Mouse (Mus musculus) hindbrain, embryonic 16.5 days (tissue): ENCODE results near the gene Gimap5. TPM values are rescaled to one million over a fixed set of nuclear protein-coding genes. Genes with fewer than 3 reads are reported as not detected.

Source experiments
- ATAC-seq: fragments of 200-750 bp; cut with Nextera tagmentation; 2 replicates; pipeline ENCODE4 v1.8.0; 2017; ENCODE audit warnings: moderate TSS enrichment, moderate library complexity
- H3K27ac ChIP-seq: fragments of 300-500 bp; sonication (generic); 2 replicates; pipeline ENCODE4 v1.5.1; 2014; ENCODE audit warnings: low read depth, mild to moderate bottlenecking, control low read depth, low read length, moderate library complexity
- H3K27me3 ChIP-seq: fragments of 300-500 bp; sonication (generic); replicated peaks from 2 replicates; pipeline ENCODE4 v1.6.1; 2014; ENCODE audit warnings: low read length; ENCODE audit not compliant: control insufficient read depth, insufficient read depth
- H3K36me3 ChIP-seq: fragments of 300-500 bp; sonication (generic); 2 replicates; pipeline ENCODE4 v1.6.1; 2014; ENCODE audit warnings: mild to moderate bottlenecking, low read length, moderate library complexity, mixed read lengths; ENCODE audit not compliant: control insufficient read depth, insufficient read depth
- H3K4me1 ChIP-seq: fragments of 300-500 bp; sonication (generic); 2 replicates; pipeline ENCODE4 v1.6.1; 2014; ENCODE audit warnings: low read depth, low read length; ENCODE audit not compliant: control insufficient read depth, insufficient read depth
- H3K4me2 ChIP-seq: fragments of 300-500 bp; sonication (generic); 2 replicates; pipeline ENCODE4 v1.6.1; 2014; ENCODE audit warnings: mild to moderate bottlenecking, low read length, control low read depth, moderate library complexity
- H3K4me3 ChIP-seq: fragments of 300-500 bp; sonication (generic); 2 replicates; pipeline ENCODE4 v1.5.1; 2014; ENCODE audit warnings: mild to moderate bottlenecking, low read length, control low read depth, moderate library complexity
- H3K9ac ChIP-seq: fragments of 300-500 bp; sonication (generic); 2 replicates; pipeline ENCODE4 v1.6.1; 2014; ENCODE audit warnings: low read depth, mild to moderate bottlenecking, control low read depth, low read length, moderate library complexity
- H3K9me3 ChIP-seq: fragments of 300-500 bp; sonication (generic); 2 replicates; pipeline ENCODE4 v1.6.1; 2014; ENCODE audit warnings: mild to moderate bottlenecking, low read length, moderate library complexity; ENCODE audit not compliant: control insufficient read depth
- WGBS: fragments of 180-500 bp; shearing (Covaris S2); extraction: QIAGEN DNeasy Blood & Tissue Kit; methylation state at CpG from one replicate; pipeline ENCODE4 v1.1.7; 2014; 5-methylcytosine and 5-hydroxymethylcytosine counted together
- polyA plus RNA-seq: library from polyadenylated mRNA; unstranded; fragments of >200 nt; fragmentation: Nextera tagmentation; extraction: Ambion mirVana; gene quantifications from 2 replicates; pipeline ENCODE4 v1.2.1, GENCODE M21; 2015

Gimap5 gene
- polyA plus RNA-seq, 1 experiment from 2014 or later, result 1.5 TPM

DNA sequence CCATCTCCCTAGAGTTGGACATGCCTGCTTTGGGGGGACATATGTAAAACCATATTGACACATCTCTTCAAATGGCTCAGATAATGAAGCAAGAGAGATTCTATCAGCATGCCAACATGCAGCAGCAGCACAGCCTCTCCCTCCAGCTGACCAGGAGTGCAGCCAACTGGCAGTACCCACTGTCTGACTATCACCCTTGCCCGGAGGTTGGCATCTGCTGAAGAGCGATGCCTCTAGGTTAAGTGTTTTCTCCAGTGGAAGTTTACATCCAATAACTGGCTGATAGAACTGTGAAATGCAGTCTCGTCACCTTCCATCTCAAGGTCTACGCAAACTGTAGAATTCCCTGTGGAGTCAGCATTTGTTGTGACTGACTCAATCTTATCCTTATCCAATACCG lies 8.3 kb upstream of the Gimap5 start:
- H3K4me1 ChIP-seq, result peaks cover 7% of the 10 kb centered on the region
- no peaks in the 10 kb centered on the region for H3K36me3 ChIP-seq
- H3K27me3 ChIP-seq, result no peaks in the 10 kb centered on the region; the same call in 1 of the 2 replicates
- H3K9me3 ChIP-seq, result no peaks in the 10 kb centered on the region
- ATAC-seq, result no peak
- WGBS, result 93% methylated on average over 5 of the region's 5 CpGs
- H3K9ac ChIP-seq, result no peak overlapping the region
- H3K4me2 ChIP-seq, result no peak overlapping the region
- no peak overlapping the region for H3K27ac ChIP-seq
- H3K4me3 ChIP-seq, result no peak overlapping the region

GRCm38 (mm10) chr6:48738961-48739779 lies 6.8 kb upstream of the Gimap5 start, which contains the start of gene Gimap1:
TSS of gene Gimap1 (plus strand) at chr6:48739054.
- no peaks in the 10 kb centered on the region for H3K36me3 ChIP-seq
- peaks cover 2% of the 10 kb centered on the region for H3K27me3 ChIP-seq
- H3K4me3 ChIP-seq, result 0 out of 2 replicates have a peak within 1 kb of the TSS, but pooled peaks have one; percentile 13
- H3K27ac ChIP-seq, result no peak within 1 kb of the TSS
- no peak within 1 kb of the TSS for H3K4me2 ChIP-seq
- no peak for ATAC-seq
- no peak within 1 kb of the TSS for H3K9ac ChIP-seq
- H3K9me3 ChIP-seq, result no peaks in the 10 kb centered on the region
- H3K4me1 ChIP-seq, result peaks cover 9% of the 10 kb centered on the region
- 83% methylated on average over 15 of the region's 15 CpGs for WGBS

- Histone ChIP-seq H3K4me2 (no peak overlapping the region), H3K4me1 (peaks cover 9% of the 10 kb centered on the region), H3K4me3 (no peak overlapping the region), H3K9me3 (no peaks in the 10 kb centered on the region), H3K9ac (no peak overlapping the region), H3K27me3 (peaks cover 3% of the 10 kb centered on the region), H3K36me3 (no peaks in the 10 kb centered on the region), H3K27ac (no peak overlapping the region)
- 93% methylated on average over 3 of the region's 3 CpGs for WGBS
- no peak for ATAC-seq
These were observed 6.3 kb upstream of the Gimap5 start for GRCm38 (mm10) chr6:48739780-48740055.

DNA sequence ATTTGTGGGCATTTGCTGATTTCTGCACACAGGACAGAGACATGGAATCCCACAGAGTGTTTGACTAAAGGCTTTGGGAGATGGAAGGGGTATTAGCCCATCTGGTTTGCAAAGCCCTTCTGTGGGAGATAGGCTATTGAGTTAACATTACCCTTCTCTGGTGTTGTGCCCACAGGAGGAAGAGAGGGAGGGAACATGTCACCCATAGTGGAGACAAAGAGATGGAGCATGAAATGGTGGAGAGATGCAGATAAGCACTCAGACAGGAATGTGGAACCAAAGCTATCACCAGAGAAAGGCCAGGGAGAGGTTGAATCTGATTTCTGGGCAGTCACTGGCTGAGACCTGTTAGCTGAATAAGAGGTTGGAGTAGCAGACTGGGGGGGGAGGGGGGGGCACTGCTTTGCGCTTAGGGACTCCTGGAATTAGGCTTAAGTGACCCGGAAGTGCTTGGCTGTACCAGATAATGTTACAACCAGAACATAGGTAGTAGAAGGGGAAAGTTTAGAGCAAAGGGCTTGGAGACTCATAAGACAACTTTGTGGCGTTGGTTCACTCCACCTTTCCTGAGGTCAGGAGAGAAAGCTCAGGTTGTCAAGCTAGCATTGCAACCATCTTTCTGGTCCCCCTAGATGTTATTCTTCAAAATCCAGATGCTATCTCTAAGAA lies 5.4 kb upstream of the Gimap5 start:
- H3K4me3 ChIP-seq, result no peak overlapping the region
- H3K9ac ChIP-seq, result no peak overlapping the region
- H3K9me3 ChIP-seq, result no peaks in the 10 kb centered on the region
- peaks cover 9% of the 10 kb centered on the region for H3K4me1 ChIP-seq
- H3K27ac ChIP-seq, result no peak overlapping the region
- H3K4me2 ChIP-seq, result no peak overlapping the region
- no peak for ATAC-seq
- no peaks in the 10 kb centered on the region for H3K36me3 ChIP-seq
- peaks cover 3% of the 10 kb centered on the region for H3K27me3 ChIP-seq
- WGBS, result 80% methylated on average over 3 of the region's 3 CpGs

DNA sequence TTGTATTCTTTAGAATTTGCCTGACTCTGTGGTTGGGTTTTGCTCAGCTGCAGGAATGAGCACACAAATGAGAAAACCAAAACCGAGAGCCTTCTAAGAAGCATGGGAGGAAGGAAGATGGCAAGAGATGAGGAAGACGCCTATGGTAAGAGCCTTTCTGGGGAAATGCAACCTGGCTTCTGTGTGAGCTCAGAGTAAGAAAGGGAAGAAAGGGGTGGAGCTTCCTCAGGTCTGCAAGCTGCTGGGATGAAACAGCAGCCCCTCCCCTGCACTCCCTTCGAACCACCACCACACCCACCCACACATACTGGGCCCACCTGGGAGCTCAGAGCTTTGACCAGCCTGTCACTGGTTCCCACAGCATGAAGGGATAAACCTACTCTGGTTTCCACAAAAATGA lies 4.7 kb upstream of the Gimap5 start:
- 24% methylated on average over 3 of the region's 3 CpGs for WGBS
- Histone ChIP-seq H3K27me3 (peaks cover 3% of the 10 kb centered on the region), H3K9me3 (no peaks in the 10 kb centered on the region), H3K4me1 (peaks cover 9% of the 10 kb centered on the region), H3K36me3 (no peaks in the 10 kb centered on the region), H3K9ac (no peak overlapping the region), H3K4me3 (no peak overlapping the region), H3K27ac (no peak overlapping the region), H3K4me2 (no peak overlapping the region)
- ATAC-seq, result no peak

DNA sequence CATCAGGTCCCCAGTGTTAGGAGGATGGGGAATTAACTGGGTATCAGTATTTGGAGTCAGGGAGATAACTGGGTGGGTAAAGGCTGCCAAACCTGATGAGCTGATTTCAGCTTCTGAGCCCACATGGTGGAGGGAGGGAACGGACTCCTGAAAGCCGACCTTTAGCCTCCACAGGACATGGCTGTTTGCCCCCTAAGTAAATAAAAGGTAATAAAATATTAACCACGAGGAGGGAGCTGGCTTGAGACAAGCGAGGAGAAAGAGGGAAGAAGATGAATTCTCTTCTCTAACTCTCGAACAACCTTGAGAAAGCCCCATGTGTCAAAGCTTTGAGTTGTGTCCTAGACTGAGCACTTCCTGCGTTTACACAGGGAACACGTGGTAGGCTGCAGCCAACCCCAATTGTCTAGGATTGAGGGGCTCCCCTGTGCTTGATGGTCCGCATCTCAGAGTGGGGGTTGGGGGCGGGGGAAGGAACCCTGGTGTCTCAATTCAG lies 4.2 kb upstream of the Gimap5 start:
- peak; percentile 81 for ATAC-seq
- peaks cover 9% of the 10 kb centered on the region for H3K4me1 ChIP-seq
- H3K27me3 ChIP-seq, result peaks cover 3% of the 10 kb centered on the region
- 31% methylated on average over 9 of the region's 9 CpGs for WGBS
- 0 out of 2 replicates have a peak overlapping the region, but pooled peaks have one; percentile 76 for H3K9ac ChIP-seq
- no peak overlapping the region for H3K27ac ChIP-seq
- no peak overlapping the region; the same call in 1 of the 2 replicates for H3K4me3 ChIP-seq
- no peaks in the 10 kb centered on the region for H3K36me3 ChIP-seq
- no peaks in the 10 kb centered on the region for H3K9me3 ChIP-seq
- H3K4me2 ChIP-seq, result peak overlapping the region; percentile 89

GRCm38 (mm10) chr6:48742422-48743351 lies 3.3 kb upstream of the Gimap5 start:
- Histone ChIP-seq H3K4me3 (peak overlapping the region; percentile 61), H3K27ac (peak overlapping the region; percentile 51; the same call in 1 of the 2 replicates), H3K27me3 (peaks cover 3% of the 10 kb centered on the region), H3K4me1 (peaks cover 9% of the 10 kb centered on the region), H3K36me3 (no peaks in the 10 kb centered on the region), H3K4me2 (peak overlapping the region; percentile 89), H3K9ac (peak overlapping the region; percentile 76), H3K9me3 (no peaks in the 10 kb centered on the region)
- ATAC-seq, result peak; percentile 84
- WGBS, result 9% methylated on average over 52 of the region's 52 CpGs

DNA sequence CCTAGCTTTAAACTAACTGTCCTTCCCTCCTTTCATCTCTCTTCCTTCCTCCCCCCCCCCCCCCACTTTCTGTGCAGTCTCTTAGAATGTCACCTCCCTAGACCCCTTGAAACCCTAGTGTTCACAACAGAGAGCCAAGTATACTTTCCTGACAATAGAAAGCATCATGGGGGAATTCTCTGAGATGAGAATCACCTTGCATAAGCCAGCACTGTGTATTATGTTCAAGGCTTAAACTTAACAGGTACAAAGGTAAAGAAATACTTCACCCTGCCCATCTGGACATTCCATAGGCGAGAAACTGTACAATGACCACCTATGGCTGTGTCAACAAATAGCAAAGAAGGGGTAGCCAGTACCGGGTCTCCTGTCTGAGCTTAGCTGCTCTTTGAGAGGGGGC lies 507 bp upstream of the Gimap5 start:
- WGBS, result 52% methylated on average over 2 of the region's 2 CpGs
- Histone ChIP-seq H3K27ac (no peak overlapping the region), H3K9ac (no peak overlapping the region), H3K9me3 (no peaks in the 10 kb centered on the region), H3K27me3 (peaks cover 3% of the 10 kb centered on the region), H3K4me2 (no peak overlapping the region), H3K4me1 (peaks cover 9% of the 10 kb centered on the region), H3K36me3 (no peaks in the 10 kb centered on the region), H3K4me3 (no peak overlapping the region)
- ATAC-seq, result no peak
